Mouse (Mus musculus): ENCODE measurements around the gene Gsta2.
"Not testable (repeated sequence)": the region's sequence is repeated elsewhere in the genome, so short reads cannot be mapped to it uniquely, and the experiment has no call there.

DNA sequence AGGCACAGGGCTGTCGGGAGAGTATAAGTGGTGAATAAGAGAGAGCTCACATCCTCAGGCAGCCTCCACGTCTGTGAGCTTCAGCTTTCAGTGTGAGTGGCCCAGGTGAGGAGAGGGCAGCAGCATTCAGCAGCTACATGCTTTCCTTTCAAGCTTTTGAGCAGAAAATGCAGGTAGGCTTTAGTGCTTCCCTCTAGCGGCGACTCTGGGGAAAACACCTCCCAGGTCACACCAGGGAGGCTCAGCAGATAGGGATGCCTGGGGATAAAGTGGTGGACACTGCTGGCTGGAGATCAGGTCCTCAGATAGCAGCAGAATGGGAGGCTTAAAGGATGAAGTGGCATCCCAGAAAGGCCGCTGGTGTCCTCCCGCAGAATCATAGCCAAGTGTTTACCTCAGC is 59.5 kb downstream of the Gsta2 start:
- peak; percentile 72; the same call in 1 of the 2 replicates for TF ChIP-seq CTCF (IDR thresholded peaks at IDR 0.05; ENCODE audit: control insufficient read depth, insufficient read depth, insufficient replicate concordance, low read depth, low read length)
- TF ChIP-seq POLR2A (IDR thresholded peaks at IDR 0.05; ENCODE audit: control insufficient read depth, low read depth, low read length) = not testable (repeated sequence)

Measured in testis, adult 2 months (tissue).